ENCODE assay signal across 8 mouse cellular contexts in genomic region chr19:3853121-3853520, GRCm38 (mm10). TPM values are rescaled to one million over a fixed set of nuclear protein-coding genes. Genes with fewer than 3 reads are reported as not detected.
DNase-seq lines count a peak whose midpoint lies in the region; ATAC-seq and TF ChIP-seq lines count a peak whose summit lies in the region.

No protein-coding gene starts in this region.

- TF ChIP-seq CTCF in lung, adult 2 months (IDR thresholded peaks at IDR 0.05; ENCODE audit: insufficient read depth, low read length): no peak
- TF ChIP-seq CTCF in intestine, postnatal 0 days (IDR thresholded peaks at IDR 0.05; ENCODE audit: low read depth): no peak

- no peaks in the 10 kb centered on the region for H3K36me3 ChIP-seq in embryonic facial prominence, embryonic 15.5 days
- H3K36me3 ChIP-seq in intestine, postnatal 0 days (ENCODE audit: control insufficient read depth, insufficient read depth): no peaks in the 10 kb centered on the region
- no peaks in the 10 kb centered on the region for H3K36me3 ChIP-seq in neural tube, embryonic 13.5 days

- no peaks in the 10 kb centered on the region for H3K9me3 ChIP-seq in embryonic facial prominence, embryonic 15.5 days (replicated peaks)
- H3K9me3 ChIP-seq in intestine, postnatal 0 days (ENCODE audit: control insufficient read depth): no peaks in the 10 kb centered on the region
- no peaks in the 10 kb centered on the region for H3K9me3 ChIP-seq in neural tube, embryonic 13.5 days

- no peak for ATAC-seq in embryonic facial prominence, embryonic 15.5 days (ENCODE audit: insufficient number of reproducible peaks, low FRiP score, low TSS enrichment, low read depth)
- no peak for ATAC-seq in intestine, postnatal 0 days
- no peak for ATAC-seq in neural tube, embryonic 13.5 days (ENCODE audit: low read depth)
- ATAC-seq in erythroid progenitor cell, adult 5-6 weeks (replicated peaks; ENCODE audit: low FRiP score, poor library complexity, severe bottlenecking): no peak

- H3K27me3 ChIP-seq in embryonic facial prominence, embryonic 15.5 days: no peaks in the 10 kb centered on the region
- no peaks in the 10 kb centered on the region for H3K27me3 ChIP-seq in intestine, postnatal 0 days (replicated peaks; ENCODE audit: control insufficient read depth, insufficient read depth, low read length)
- H3K27me3 ChIP-seq in neural tube, embryonic 13.5 days: no peaks in the 10 kb centered on the region

- no peak for TF ChIP-seq POLR2A in lung, adult 2 months (IDR thresholded peaks at IDR 0.05; ENCODE audit: borderline replicate concordance, extremely low read depth, low read depth, low read length)

- no peak for DNase-seq in lung, adult 2 months
- no peak for DNase-seq in lung, adult 18-20 months
- no peak for DNase-seq in left cerebral cortex, postnatal 4 days
- DNase-seq in B cell, adult 2 months: no peak

- WGBS in lung, adult 2 months: 70% methylated on average over 10 of the region's 10 CpGs
- WGBS in embryonic facial prominence, embryonic 15.5 days: 91% methylated on average over 10 of the region's 10 CpGs
- WGBS in intestine, postnatal 0 days: 63% methylated on average over 10 of the region's 10 CpGs
- 85% methylated on average over 10 of the region's 10 CpGs for whole genome bisulfite sequencing in neural tube, embryonic 13.5 days

- no peak overlapping the region for H3K27ac ChIP-seq in embryonic facial prominence, embryonic 15.5 days (replicated peaks)
- peak overlapping the region; percentile 100; the same call in 1 of the 2 replicates for H3K27ac ChIP-seq in intestine, postnatal 0 days (ENCODE audit: low read depth, low read length)
- no peak overlapping the region for H3K27ac ChIP-seq in neural tube, embryonic 13.5 days (replicated peaks)

- intact Hi-C loops in left cerebral cortex, postnatal 4 days (cut with DNase I): no loop called here

- H3K4me3 ChIP-seq in lung, adult 2 months (replicated peaks; ENCODE audit: extremely low read depth, low read depth, low read length): peak overlapping the region; percentile 27
- H3K4me3 ChIP-seq in embryonic facial prominence, embryonic 15.5 days (replicated peaks): peak overlapping the region; percentile 85
- peak overlapping the region; percentile 93 for H3K4me3 ChIP-seq in intestine, postnatal 0 days (ENCODE audit: low read depth, low read length)
- H3K4me3 ChIP-seq in neural tube, embryonic 13.5 days: peak overlapping the region; percentile 64

- peaks cover 10% of the 10 kb centered on the region for H3K4me1 ChIP-seq in lung, adult 2 months (ENCODE audit: control insufficient read depth, insufficient read depth, low read length)
- H3K4me1 ChIP-seq in embryonic facial prominence, embryonic 15.5 days: peaks cover 33% of the 10 kb centered on the region
- peaks cover 10% of the 10 kb centered on the region; the same call in 1 of the 2 replicates for H3K4me1 ChIP-seq in intestine, postnatal 0 days (replicated peaks; ENCODE audit: control insufficient read depth, insufficient read depth, low read length)
- peaks cover 49% of the 10 kb centered on the region for H3K4me1 ChIP-seq in neural tube, embryonic 13.5 days (replicated peaks)

- no peak overlapping the region for H3K9ac ChIP-seq in embryonic facial prominence, embryonic 15.5 days
- peak overlapping the region; percentile 98; the same call in 1 of the 2 replicates for H3K9ac ChIP-seq in intestine, postnatal 0 days (ENCODE audit: low read depth, low read length)
- 0 out of 2 replicates have a peak overlapping the region, but pooled peaks have one; percentile 92 for H3K9ac ChIP-seq in neural tube, embryonic 13.5 days

- peak overlapping the region; percentile 85 for H3K4me2 ChIP-seq in embryonic facial prominence, embryonic 15.5 days (replicated peaks)
- peak overlapping the region; percentile 53 for H3K4me2 ChIP-seq in intestine, postnatal 0 days (replicated peaks; ENCODE audit: low read depth)
- peak overlapping the region; percentile 68 for H3K4me2 ChIP-seq in neural tube, embryonic 13.5 days

RNA-seq across cellular contexts. Expression of gene Chka, which starts 1.5 kb away (rescaled TPM):
- polyA plus RNA-seq in lung, adult 2 months (2012; rRNA removed): 75.9 and 81.6 TPM in 2 replicates
- 38.2 and 44.3 TPM in 2 replicates for polyA plus RNA-seq in embryonic facial prominence, embryonic 15.5 days (2015; fragmentation: Nextera tagmentation; extraction: Ambion mirVana)
- 113 and 155 TPM in 2 replicates for polyA plus RNA-seq in intestine, postnatal 0 days (2015; fragmentation: Nextera tagmentation; extraction: Ambion mirVana)
- 51.5 and 54.6 TPM in 2 replicates for polyA plus RNA-seq in neural tube, embryonic 13.5 days (2015; fragmentation: Nextera tagmentation; extraction: Ambion mirVana)
- 10.1 and 13.4 TPM in 2 replicates for total RNA-seq in erythroid progenitor cell, adult 5-6 weeks (2015; ENCODE audit: low replicate concordance)
- total RNA-seq in erythroid progenitor cell, adult 5-6 weeks (2017; ENCODE audit: low replicate concordance): 10.8 and 11.8 TPM in 2 replicates
- 100 to 1,000 TPM in 1 of 2 experiments, 10 to 100 TPM in 1; 88.7 to 104 TPM for total RNA-seq in left cerebral cortex, postnatal 4 days (2021)

RNA-seq across cellular contexts. Expression of gene Tcirg1, which starts 53.8 kb away (rescaled TPM):
- polyA plus RNA-seq in lung, adult 2 months (2012; rRNA removed): 157 and 164 TPM in 2 replicates
- polyA plus RNA-seq in embryonic facial prominence, embryonic 15.5 days (2015; fragmentation: Nextera tagmentation; extraction: Ambion mirVana): 57.5 and 64.3 TPM in 2 replicates
- polyA plus RNA-seq in intestine, postnatal 0 days (2015; fragmentation: Nextera tagmentation; extraction: Ambion mirVana): 76.2 and 83.0 TPM in 2 replicates
- 18.4 and 18.9 TPM in 2 replicates for polyA plus RNA-seq in neural tube, embryonic 13.5 days (2015; fragmentation: Nextera tagmentation; extraction: Ambion mirVana)
- total RNA-seq in erythroid progenitor cell, adult 5-6 weeks (2015; ENCODE audit: low replicate concordance): 40.0 and 51.6 TPM in 2 replicates
- total RNA-seq in erythroid progenitor cell, adult 5-6 weeks (2017; ENCODE audit: low replicate concordance): 30.5 and 44.4 TPM in 2 replicates
- 10 to 100 TPM; 24.0 to 27.9 TPM for total RNA-seq in left cerebral cortex, postnatal 4 days (2021)

RNA-seq across cellular contexts. Expression of gene Ndufs8, which starts 59.5 kb away (rescaled TPM):
- polyA plus RNA-seq in lung, adult 2 months (2012; rRNA removed): 157 and 189 TPM in 2 replicates
- polyA plus RNA-seq in embryonic facial prominence, embryonic 15.5 days (2015; fragmentation: Nextera tagmentation; extraction: Ambion mirVana): 255 and 269 TPM in 2 replicates
- polyA plus RNA-seq in intestine, postnatal 0 days (2015; fragmentation: Nextera tagmentation; extraction: Ambion mirVana): 303 and 317 TPM in 2 replicates
- polyA plus RNA-seq in neural tube, embryonic 13.5 days (2015; fragmentation: Nextera tagmentation; extraction: Ambion mirVana): 286 and 302 TPM in 2 replicates
- total RNA-seq in erythroid progenitor cell, adult 5-6 weeks (2015; ENCODE audit: low replicate concordance): 46.5 and 52.4 TPM in 2 replicates
- 24.1 and 28.5 TPM in 2 replicates for total RNA-seq in erythroid progenitor cell, adult 5-6 weeks (2017; ENCODE audit: low replicate concordance)
- 100 to 1,000 TPM in 1 of 2 experiments, 10 to 100 TPM in 1; 94.0 to 102 TPM for total RNA-seq in left cerebral cortex, postnatal 4 days (2021)

Comparison
In these comparisons a context has a peak if more than half of its experiments do, and no peak if none do; other contexts are left out.
1. H3K4me3 ChIP-seq: peak in every context shown above with its lines; median percentile 93 in intestine, postnatal 0 days; 85 in embryonic facial prominence, embryonic 15.5 days; 64 in neural tube, embryonic 13.5 days; 27 in lung, adult 2 months.